Mouse (Mus musculus) urinary bladder, postnatal 0 days (tissue): ENCODE measurements around the gene Tmem233. TPM values are rescaled to one million over a fixed set of nuclear protein-coding genes. Genes with fewer than 3 reads are reported as not detected.

Experiments
- polyA plus RNA-seq: library from polyadenylated mRNA; unstranded; fragments of >200 nt; fragmentation: Nextera tagmentation; extraction: Ambion mirVana; gene quantifications from 2 replicates; pipeline ENCODE4 v1.2.1, GENCODE M21; 2015

The Tmem233 gene
- polyA plus RNA-seq: not detected in 2 replicates

DNA sequence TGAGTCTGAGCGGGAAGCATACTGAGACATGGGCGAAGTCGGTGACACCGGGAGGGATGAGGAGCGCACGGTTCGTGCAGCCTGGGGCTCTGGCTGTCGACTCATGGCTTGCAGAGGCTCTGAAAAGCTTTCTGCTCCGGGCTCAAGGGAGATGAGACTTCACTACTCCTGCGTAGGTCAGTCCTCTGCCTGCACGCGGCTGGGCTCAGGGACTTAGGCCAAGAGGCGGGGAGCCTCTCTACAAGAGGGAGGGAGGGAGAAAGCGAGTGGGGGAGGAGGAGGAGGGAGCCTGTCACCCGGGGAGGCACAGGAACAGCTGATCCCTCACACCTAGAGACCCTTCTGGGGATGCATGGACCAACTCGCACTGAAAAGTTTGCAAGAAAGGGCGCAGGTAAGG lies at the start of gene Tmem233:
Gene Tmem233 (minus strand): TSS at position 164 of the 400 bp plus-strand sequence.

GRCm38 (mm10) chr5:116024327-116024739 lies 58.7 kb downstream of the Tmem233 start, which contains the start of gene Prkab1:
Gene Prkab1, minus strand, starts transcription at chr5:116024508.

Other genes starting within 250 kb of the Tmem233 start
- gene Cit, start 238.0 kb downstream of the Tmem233 start, polyA plus RNA-seq: 15.7 and 16.0 TPM in 2 replicates
- 53.5 and 54.0 TPM in 2 replicates for gene Prkab1, start 58.7 kb downstream of the Tmem233 start, polyA plus RNA-seq
- 4.1 and 4.3 TPM in 2 replicates for gene Ccdc60, start 205.7 kb upstream of the Tmem233 start, polyA plus RNA-seq